Mouse (Mus musculus): ENCODE results near the gene Zc3h4.

Gene Zc3h4

DNA sequence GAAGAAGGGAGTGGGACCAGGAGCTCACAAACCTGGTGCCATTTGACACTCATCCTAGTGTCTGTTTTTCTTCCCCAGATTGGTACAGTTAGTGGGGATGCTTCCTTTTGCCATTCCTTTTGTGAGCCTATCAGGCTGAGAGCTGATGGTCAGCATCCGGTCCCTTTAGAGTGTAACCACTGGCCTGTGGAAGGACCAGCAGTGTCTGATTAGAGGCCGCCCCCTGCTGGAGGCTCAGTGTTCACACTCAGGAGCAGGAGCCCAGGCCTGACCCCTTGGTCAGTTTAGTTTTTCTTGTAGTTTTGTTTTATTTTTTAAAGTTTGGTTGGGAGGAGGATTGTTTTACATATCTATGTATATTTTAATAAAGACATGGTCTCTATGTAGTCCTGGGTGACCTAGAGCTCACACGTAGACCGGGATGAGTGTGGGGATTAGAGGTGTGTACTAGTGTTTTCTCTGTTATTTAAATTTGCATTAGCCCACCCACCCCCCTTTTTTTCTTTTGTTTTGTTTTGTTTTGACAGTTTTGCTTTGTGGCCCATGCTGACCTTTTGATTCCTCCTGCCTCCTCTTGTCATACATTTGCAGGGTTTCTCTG, 25.5 kb downstream of the Zc3h4 start:
- peak; percentile 22 to 76 for DNase-seq (ENCODE audit: low spot score in 2 of 2)

- DNase-seq (ENCODE audit: low spot score in 2 of 2): no peak
Observed at GRCm38 (mm10) chr7:16433352-16433971, 32.8 kb downstream of the Zc3h4 start.

DNA sequence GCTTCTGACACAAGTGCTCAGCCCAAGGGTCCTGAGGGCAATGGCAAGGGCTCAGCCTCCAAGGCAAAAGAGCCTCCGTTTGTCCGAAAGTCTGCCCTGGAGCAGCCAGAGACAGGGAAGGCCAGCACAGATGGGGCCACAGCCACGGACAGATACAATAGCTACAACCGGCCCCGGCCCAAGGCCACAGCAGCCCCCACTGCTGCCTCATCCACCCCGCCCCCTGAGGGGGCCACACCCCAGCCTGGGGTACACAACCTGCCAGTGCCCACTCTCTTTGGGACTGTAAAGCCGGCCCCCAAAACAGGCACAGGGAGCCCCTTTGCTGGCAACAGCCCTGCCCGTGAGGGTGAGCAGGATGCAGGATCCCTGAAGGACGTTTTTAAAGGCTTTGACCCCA, 34.4 kb downstream of the Zc3h4 start:
- DNase-seq (ENCODE audit: low spot score in 2 of 2): no peak

- DNase-seq (ENCODE audit: low spot score in 2 of 2): no peak
Observed at GRCm38 (mm10) chr7:16441241-16441640, 40.5 kb downstream of the Zc3h4 start.

DNA sequence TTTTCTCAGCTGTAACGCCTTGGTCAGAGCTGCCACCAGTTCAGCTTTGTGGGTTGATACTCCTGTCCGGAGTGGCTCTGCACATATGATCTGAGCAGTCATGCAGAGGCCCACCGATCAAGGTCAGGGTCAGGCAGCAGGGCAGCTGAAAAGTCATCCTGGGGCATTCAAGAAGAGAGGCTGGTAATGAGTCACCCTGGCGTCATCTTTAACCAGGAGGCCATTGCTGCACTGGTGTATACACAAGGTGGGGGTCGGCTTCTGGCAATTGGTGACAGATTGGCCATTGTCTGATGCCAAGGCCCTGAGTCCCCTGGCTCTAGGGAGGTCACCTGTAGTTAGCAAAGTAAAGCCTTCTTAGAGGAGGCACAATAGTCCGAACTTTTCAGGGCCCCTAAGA, 50.9 kb downstream of the Zc3h4 start:
- DNase-seq (ENCODE audit: low spot score in 2 of 2): no peak

GRCm38 (mm10) chr7:16452587-16453073, 51.9 kb downstream of the Zc3h4 start, which contains the start of gene Tmem160:
Gene Tmem160 (plus strand): TSS chr7:16452779.
- DNase-seq (ENCODE audit: low spot score in 2 of 2): peak; percentile 87 to 91

GRCm38 (mm10) chr7:16453118-16453711, 52.5 kb downstream of the Zc3h4 start:
- DNase-seq (ENCODE audit: low spot score in 2 of 2): peak; percentile 22 to 33

DNA sequence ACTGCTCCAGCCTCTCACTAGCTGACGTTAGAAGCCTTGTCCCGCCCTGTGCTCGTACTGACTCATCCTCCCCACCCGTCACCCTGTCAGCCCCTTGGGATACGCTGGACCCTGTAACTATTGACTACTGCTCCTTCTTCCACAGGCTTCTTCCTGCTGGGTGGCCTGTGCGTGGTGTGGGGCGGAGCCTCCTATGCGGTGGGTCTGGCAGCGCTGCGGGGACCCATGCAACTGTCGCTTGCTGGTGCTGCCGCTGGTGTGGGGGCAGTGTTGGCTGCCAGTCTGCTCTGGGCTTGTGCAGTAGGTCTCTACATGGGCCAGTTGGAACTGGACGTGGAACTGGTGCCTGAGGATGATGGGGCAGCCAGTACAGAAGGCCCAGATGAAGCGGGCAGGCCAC, 54.3 kb downstream of the Zc3h4 start:
- no peak for DNase-seq (ENCODE audit: low spot score in 2 of 2)

GRCm38 (mm10) chr7:16456289-16456688, 55.6 kb downstream of the Zc3h4 start:
- no peak for DNase-seq (ENCODE audit: low spot score in 2 of 2)

DNA sequence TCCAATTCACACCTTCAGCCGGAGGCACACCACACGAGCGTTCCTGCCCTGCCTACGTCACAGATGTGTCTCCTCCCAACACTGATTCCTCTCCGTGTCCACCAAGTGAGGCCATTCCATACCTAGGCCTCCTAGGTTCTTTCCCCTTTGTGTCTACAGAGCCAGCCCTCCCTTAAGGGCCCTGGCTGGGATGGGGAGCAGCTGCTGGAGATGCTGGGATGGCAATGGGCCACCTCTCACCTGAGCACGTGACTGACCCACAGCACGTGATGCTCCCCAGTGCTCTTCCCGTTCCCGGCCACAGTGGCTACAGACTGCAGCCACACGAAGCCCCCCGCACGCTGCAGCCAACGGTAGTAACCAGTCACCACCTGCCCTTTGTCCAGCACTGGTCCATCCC, 59.9 kb downstream of the Zc3h4 start:
- DNase-seq (ENCODE audit: low spot score in 2 of 2): no peak

- DNase-seq (ENCODE audit: low spot score in 2 of 2): no peak
Observed at GRCm38 (mm10) chr7:16461151-16461550, 60.4 kb downstream of the Zc3h4 start.

DNA sequence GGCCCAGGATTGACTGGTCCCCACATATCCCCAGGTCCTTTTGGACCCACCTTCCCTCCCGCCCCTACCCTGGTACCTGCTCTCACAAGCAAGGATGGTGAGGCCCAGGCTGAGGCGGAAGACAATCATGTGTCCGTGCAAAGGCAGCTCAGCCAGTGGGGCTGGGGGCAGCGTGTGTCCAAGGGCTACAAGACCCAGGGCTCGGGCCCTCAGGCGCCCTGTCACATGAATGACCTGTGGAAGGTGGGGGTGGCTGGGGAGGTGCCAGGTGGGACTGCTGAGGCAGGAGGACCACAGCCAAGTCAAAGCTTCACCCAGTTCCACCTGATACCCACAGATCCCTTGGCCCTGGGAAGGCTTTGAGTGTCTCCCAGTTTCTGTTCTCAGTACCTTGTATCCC, 61.0 kb downstream of the Zc3h4 start:
- DNase-seq (ENCODE audit: low spot score in 2 of 2): no peak

GRCm38 (mm10) chr7:16463214-16463613, 62.5 kb downstream of the Zc3h4 start:
- peak; percentile 68 to 90 for DNase-seq (ENCODE audit: low spot score in 2 of 2)

DNA sequence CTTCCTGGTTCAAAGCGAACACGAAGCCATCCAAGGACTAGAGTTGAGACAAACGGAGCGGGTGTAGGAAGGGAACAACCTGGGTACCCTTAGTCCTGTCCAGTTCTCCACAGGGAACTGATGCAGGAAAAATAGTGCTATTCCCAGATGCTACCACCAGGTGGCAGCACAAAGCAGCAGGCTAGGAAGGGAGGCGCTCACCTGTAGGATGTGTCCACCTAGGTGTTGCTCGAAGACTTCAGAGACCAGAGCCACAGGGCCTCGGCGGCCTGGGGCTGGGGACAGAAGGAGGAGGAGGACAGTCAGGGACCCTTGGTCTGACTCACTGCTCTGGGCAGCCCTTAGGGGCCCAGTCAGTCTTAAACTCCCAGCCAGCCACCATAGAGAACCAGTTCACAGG, 64.5 kb downstream of the Zc3h4 start:
- DNase-seq (ENCODE audit: low spot score in 2 of 2): peak; percentile 29 to 73

- DNase-seq (ENCODE audit: low spot score in 2 of 2): no peak
Observed at GRCm38 (mm10) chr7:16465568-16465967, 64.9 kb downstream of the Zc3h4 start.

GRCm38 (mm10) chr7:16466565-16466964, 65.9 kb downstream of the Zc3h4 start:
- peak in 1 of 2 experiments; percentile 48 for DNase-seq (ENCODE audit: low spot score in 2 of 2)

GRCm38 (mm10) chr7:16468115-16468514, 67.4 kb downstream of the Zc3h4 start:
- DNase-seq (ENCODE audit: low spot score in 2 of 2): no peak

DNA sequence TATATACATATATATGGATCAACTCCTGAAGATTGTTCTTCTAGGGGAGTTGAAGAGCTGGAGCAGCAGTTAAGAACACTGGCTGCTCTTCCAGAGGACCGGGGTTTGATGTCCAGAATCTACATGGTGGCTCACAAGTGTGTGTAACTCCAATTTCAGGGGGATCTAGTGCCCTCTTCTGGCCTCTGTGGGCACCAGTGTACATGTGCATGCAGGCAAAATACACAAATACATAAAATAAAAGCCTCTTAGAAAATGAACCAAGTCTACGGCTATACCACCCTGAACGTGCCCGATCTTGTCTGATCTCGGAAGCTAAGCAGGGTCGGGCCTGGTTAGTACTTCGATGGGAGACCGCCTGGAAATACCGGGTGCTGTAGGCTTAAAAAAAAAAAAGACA, 70.8 kb downstream of the Zc3h4 start:
- no peak for DNase-seq (ENCODE audit: low spot score in 2 of 2)

GRCm38 (mm10) chr7:16472116-16472709, 71.5 kb downstream of the Zc3h4 start:
- no peak for DNase-seq (ENCODE audit: low spot score in 2 of 2)

DNA sequence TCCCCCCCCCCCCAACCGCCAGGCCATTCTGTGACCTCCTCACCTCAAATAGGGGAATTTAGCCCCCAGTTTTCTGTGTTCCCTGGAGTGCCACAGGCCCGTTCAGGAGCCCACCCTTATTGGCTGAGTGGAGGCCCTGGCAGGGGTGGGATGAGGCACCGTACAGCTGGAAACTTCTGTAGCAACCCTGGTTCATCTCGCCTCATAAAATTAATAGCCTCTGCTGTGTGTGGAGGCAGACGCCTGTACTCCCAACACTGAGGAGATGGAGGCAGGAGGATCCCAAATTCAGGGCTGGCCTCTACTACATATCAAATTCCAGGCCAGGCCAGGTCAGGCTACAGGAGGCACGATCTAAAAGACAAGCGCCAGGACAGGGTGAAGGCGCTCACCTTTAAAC, 73.1 kb downstream of the Zc3h4 start:
- no peak for DNase-seq (ENCODE audit: low spot score in 2 of 2)

- DNase-seq (ENCODE audit: low spot score in 2 of 2): no peak
Observed at GRCm38 (mm10) chr7:16474445-16474844, 73.7 kb downstream of the Zc3h4 start.

DNA sequence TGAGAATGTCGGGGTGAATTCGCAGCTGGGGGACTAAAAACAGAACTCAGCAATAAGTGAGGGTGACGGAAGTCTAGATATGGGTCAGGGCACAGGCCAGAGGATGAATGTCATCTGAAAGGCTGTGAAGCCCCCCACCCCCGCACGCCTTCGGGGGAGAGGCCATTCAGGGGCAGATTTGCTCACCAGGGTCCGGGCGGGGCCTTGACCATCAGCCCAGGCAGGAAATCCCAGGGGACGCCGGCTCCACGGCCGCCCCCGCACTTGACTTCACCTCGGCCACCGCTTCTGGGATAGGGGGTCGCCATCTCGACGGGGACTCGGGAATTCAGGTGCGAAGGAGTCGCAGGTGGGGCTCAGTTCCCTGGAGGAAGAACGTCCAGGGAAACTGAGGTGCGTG, 74.6 kb downstream of the Zc3h4 start:
- DNase-seq (ENCODE audit: low spot score in 2 of 2): no peak
